Mouse (Mus musculus) CD4-positive, CD25-positive, alpha-beta regulatory T cell, adult 4 months (primary cell): ENCODE measurements around the gene Zfp459. TPM values are rescaled to one million over a fixed set of nuclear protein-coding genes. Genes with fewer than 3 reads are reported as not detected.

Experiments used
- polyA plus RNA-seq, 2 experiments: library from polyadenylated mRNA; unstranded; fragments of 100-300 nt; shearing (Covaris generic); gene quantifications; one replicate each; pipeline ENCODE4 v1.2.1; 2017

The Zfp459 gene
- polyA plus RNA-seq, 2 experiments from 2014 or later, result 2.3 to 2.4 TPM

Other genes with a start within 250 kb of the Zfp459 start
- 10 to 100 TPM; 22.0 to 28.0 TPM for gene Rsl1, start 248.2 kb downstream of the Zfp459 start, polyA plus RNA-seq
- 1 to 10 TPM; 4.3 to 6.5 TPM for gene Zfp455, start 226.9 kb downstream of the Zfp459 start, polyA plus RNA-seq
- gene Zfp458, start 143.0 kb downstream of the Zfp459 start, polyA plus RNA-seq, result 1 to 10 TPM in 1 of 2 experiments, under 1 TPM in 1; 0.96 to 1.5 TPM
- 1 to 10 TPM in 1 of 2 experiments, under 1 TPM in 1; 0.72 to 1.5 TPM for gene Zfp457, start 114.9 kb downstream of the Zfp459 start, polyA plus RNA-seq
- gene Zfp595, start 88.8 kb downstream of the Zfp459 start, polyA plus RNA-seq, result 1 to 10 TPM; 6.9 to 7.7 TPM
- 1 to 10 TPM in 1 of 2 experiments, not detected in 1; 2.0 TPM for gene Gm28044, start 60.9 kb downstream of the Zfp459 start, polyA plus RNA-seq
- 1 to 10 TPM; 2.4 to 2.7 TPM for gene Zfp953, start 60.8 kb downstream of the Zfp459 start, polyA plus RNA-seq
- gene Gm28041, start 45.7 kb downstream of the Zfp459 start, polyA plus RNA-seq, result 1 to 10 TPM; 1.0 to 1.1 TPM
- 1 to 10 TPM; 4.2 to 7.7 TPM for gene Zfp456, start 45.6 kb downstream of the Zfp459 start, polyA plus RNA-seq
- 10 to 100 TPM; 21.8 to 24.6 TPM for gene Zfp429, start 21.6 kb downstream of the Zfp459 start, polyA plus RNA-seq
- gene Zfp874a, start 30.2 kb upstream of the Zfp459 start, polyA plus RNA-seq, result 10 to 100 TPM; 14.1 to 19.7 TPM
- 10 to 100 TPM; 15.5 TPM for gene Zfp874b, start 62.8 kb upstream of the Zfp459 start, polyA plus RNA-seq
- gene Zfp58, start 79.1 kb upstream of the Zfp459 start, polyA plus RNA-seq, result 10 to 100 TPM; 18.0 to 18.7 TPM
- gene Gm26965, start 104.7 kb upstream of the Zfp459 start, polyA plus RNA-seq, result 1 to 10 TPM; 1.0 to 2.2 TPM
- gene Zfp87, start 104.8 kb upstream of the Zfp459 start, polyA plus RNA-seq, result 10 to 100 TPM; 53.6 to 54.3 TPM
- 10 to 100 TPM; 19.6 TPM for gene Zfp748, start 132.4 kb upstream of the Zfp459 start, polyA plus RNA-seq
- gene Zfp729b, start 188.3 kb upstream of the Zfp459 start, polyA plus RNA-seq, result 1 to 10 TPM; 7.5 to 9.8 TPM
- gene Gm49345, start 216.4 kb upstream of the Zfp459 start, polyA plus RNA-seq, result 1 to 10 TPM; 5.1 to 5.4 TPM
- 10 to 100 TPM in 1 of 2 experiments, 1 to 10 TPM in 1; 8.0 to 13.1 TPM for gene Zfp729a, start 216.4 kb upstream of the Zfp459 start, polyA plus RNA-seq